Mouse (Mus musculus) spleen, adult 2 months (tissue): ENCODE data around the gene Gm20388. TPM values are rescaled to one million over a fixed set of nuclear protein-coding genes. Genes with fewer than 3 reads are reported as not detected.

Experiments
- DNase-seq, 2 experiments: peaks; one replicate each; pipeline versions ENCODE4 v3.0.0 to v3.0.0-alpha.2; 2012 to 2021; ENCODE audit warnings: low spot score in 2 of 2, low read depth in 1 of 2
- H3K27ac ChIP-seq: fragments of 200-500 bp; 2 replicates; pipeline ENCODE4 v1.5.1; 2012; ENCODE audit warnings: low read length, inconsistent platforms; ENCODE audit not compliant: insufficient read depth
- H3K27me3 ChIP-seq: fragments of 200-500 bp; 2 replicates; pipeline ENCODE4 v1.6.1; 2012; ENCODE audit warnings: mild to moderate bottlenecking, moderate library complexity, low read length, inconsistent platforms; ENCODE audit not compliant: control insufficient read depth, insufficient read depth
- H3K36me3 ChIP-seq: fragments of 200-500 bp; 2 replicates; pipeline ENCODE4 v1.6.1; 2012; ENCODE audit warnings: mild to moderate bottlenecking, low read length, inconsistent platforms; ENCODE audit not compliant: control insufficient read depth, insufficient read depth
- H3K4me1 ChIP-seq: fragments of 200-500 bp; 2 replicates; pipeline ENCODE4 v1.6.1; 2011; ENCODE audit warnings: inconsistent platforms; ENCODE audit not compliant: control insufficient read depth, insufficient read depth, insufficient read length
- H3K4me3 ChIP-seq: fragments of 200-500 bp; 2 replicates; pipeline ENCODE4 v1.5.1; 2011; ENCODE audit warnings: mild to moderate bottlenecking, inconsistent platforms; ENCODE audit not compliant: insufficient read depth, insufficient read length; ENCODE audit errors: extremely low read depth
- CTCF ChIP-seq: fragments of 200-500 bp; IDR thresholded peaks from 2 replicates; pipeline ENCODE4 v1.5.1; 2011; ENCODE audit warnings: mild to moderate bottlenecking, inconsistent platforms; ENCODE audit not compliant: insufficient read depth, insufficient read length, insufficient replicate concordance; ENCODE audit errors: extremely low read depth
- POLR2A ChIP-seq: fragments of 200-500 bp; IDR thresholded peaks from 2 replicates; pipeline ENCODE4 v1.6.1; 2011; ENCODE audit warnings: low read depth, low read length, inconsistent platforms
- WGBS: fragments of 180-500 bp; shearing (Covaris S2); methylation state at CpG from one replicate; pipeline ENCODE4 v1.1.7; 2018; 5-methylcytosine and 5-hydroxymethylcytosine counted together
- polyA plus RNA-seq: library from polyadenylated mRNA; depleted of rRNA; stranded (reverse); fragments of >200 nt; gene quantifications from 2 replicates; pipeline ENCODE4 v1.2.3, GENCODE M21; 2012

The Gm20388 gene
- polyA plus RNA-seq, 1 experiment = 26.1 TPM

DNA sequence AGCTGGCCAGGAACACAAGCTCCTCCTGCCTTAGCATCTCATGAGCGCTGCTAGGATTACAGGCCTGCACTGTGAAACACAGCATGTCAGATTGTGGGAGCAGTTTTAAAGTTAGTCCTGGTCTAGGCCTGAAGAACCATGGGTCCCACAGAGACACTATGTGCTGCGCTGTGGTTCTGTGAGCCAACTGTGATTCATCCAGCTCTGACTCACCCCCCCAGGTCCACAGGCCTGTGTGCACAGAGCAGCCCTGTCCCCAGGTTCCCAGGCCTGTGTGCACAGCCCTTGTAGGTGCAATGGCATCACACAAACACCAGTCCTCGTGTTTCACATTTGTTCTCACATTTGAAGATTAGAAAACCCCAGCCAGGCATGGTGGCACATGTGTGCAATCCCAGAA is 4420.5 kb downstream of the Gm20388 start:
- TF ChIP-seq POLR2A = no peak
- no peak for TF ChIP-seq CTCF
- H3K36me3 ChIP-seq = peaks cover 30% of the 10 kb centered on the region
- DNase-seq = no peak
- H3K4me1 ChIP-seq = no peaks in the 10 kb centered on the region
- no peak overlapping the region for H3K27ac ChIP-seq
- H3K27me3 ChIP-seq = no peaks in the 10 kb centered on the region
- H3K4me3 ChIP-seq = no peak overlapping the region
- WGBS = 90% methylated on average over 3 of the region's 3 CpGs

DNA sequence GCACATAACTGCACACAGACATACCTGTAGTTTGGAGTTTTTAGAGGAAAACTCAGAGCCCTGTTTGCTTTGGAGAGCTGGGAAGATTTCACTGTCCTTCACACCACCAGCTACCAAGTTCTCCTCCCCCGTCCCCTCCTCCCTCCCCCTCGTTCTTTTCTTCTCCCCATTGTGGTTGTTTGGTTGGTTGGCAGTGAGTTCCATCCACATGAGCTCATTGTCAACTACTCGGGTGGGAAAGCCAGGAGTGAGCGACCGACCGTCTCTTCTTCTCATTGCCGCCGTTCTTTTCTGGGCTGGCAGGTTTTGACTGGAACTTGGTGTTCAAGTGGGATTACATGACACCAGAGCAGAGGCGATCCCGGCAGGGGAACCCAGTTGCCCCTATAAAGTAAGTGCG is 4421.1 kb downstream of the Gm20388 start:
- no peak for DNase-seq
- Histone ChIP-seq H3K27me3 (no peaks in the 10 kb centered on the region), H3K27ac (no peak overlapping the region), H3K4me3 (no peak overlapping the region), H3K4me1 (no peaks in the 10 kb centered on the region), H3K36me3 (peaks cover 30% of the 10 kb centered on the region)
- TF ChIP-seq CTCF = no peak
- TF ChIP-seq POLR2A = no peak
- WGBS = 92% methylated on average over 11 of the region's 11 CpGs

DNA sequence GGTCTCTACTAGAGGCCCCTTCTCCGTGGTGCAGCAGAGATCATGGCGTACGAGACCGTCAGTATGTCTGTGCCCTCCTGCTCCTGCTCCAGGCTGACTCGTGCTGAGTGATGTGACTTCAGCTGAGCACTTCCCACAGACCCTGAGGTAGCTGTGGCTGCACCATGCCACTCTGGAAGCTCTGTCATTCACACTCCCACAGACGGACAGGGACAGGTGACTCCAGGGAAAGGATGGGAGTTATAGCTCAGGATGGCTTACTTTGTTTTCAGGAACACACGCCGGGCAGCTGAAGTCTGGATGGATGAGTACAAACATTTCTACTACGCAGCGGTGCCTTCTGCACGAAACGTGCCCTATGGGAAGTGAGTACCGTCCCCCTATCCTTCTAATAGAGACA is 4425.7 kb downstream of the Gm20388 start:
- Histone ChIP-seq H3K36me3 (peaks cover 35% of the 10 kb centered on the region), H3K27me3 (no peaks in the 10 kb centered on the region), H3K4me1 (no peaks in the 10 kb centered on the region), H3K27ac (no peak overlapping the region), H3K4me3 (no peak overlapping the region)
- TF ChIP-seq POLR2A (no peak), CTCF (no peak)
- WGBS = 94% methylated on average over 13 of the region's 13 CpGs
- no peak for DNase-seq

DNA sequence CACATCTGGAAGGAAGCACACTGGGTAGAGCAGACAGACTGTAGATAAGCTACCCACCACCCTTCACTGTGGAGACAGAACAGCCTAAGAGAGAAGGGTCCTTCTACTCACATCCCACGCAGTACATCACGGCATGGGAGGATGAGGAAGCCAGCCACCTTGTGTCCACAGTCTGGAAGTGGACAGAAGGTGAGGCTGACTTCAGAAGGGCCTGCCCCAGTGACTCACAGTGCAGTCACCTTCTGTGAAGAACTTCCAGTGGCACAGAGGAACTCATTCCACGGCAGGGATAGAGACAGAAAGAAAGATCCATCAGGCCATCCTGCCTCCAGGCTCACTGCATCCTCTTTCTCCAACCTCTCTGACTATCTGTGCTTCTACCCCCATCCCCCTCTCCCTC is 4429.1 kb downstream of the Gm20388 start:
- H3K27me3 ChIP-seq = no peaks in the 10 kb centered on the region
- TF ChIP-seq POLR2A = no peak
- no peak for TF ChIP-seq CTCF
- H3K4me3 ChIP-seq = no peak overlapping the region
- no peak for DNase-seq
- WGBS = 94% methylated on average over 3 of the region's 3 CpGs
- H3K36me3 ChIP-seq = peaks cover 39% of the 10 kb centered on the region
- H3K27ac ChIP-seq = no peak overlapping the region
- H3K4me1 ChIP-seq = no peaks in the 10 kb centered on the region

DNA sequence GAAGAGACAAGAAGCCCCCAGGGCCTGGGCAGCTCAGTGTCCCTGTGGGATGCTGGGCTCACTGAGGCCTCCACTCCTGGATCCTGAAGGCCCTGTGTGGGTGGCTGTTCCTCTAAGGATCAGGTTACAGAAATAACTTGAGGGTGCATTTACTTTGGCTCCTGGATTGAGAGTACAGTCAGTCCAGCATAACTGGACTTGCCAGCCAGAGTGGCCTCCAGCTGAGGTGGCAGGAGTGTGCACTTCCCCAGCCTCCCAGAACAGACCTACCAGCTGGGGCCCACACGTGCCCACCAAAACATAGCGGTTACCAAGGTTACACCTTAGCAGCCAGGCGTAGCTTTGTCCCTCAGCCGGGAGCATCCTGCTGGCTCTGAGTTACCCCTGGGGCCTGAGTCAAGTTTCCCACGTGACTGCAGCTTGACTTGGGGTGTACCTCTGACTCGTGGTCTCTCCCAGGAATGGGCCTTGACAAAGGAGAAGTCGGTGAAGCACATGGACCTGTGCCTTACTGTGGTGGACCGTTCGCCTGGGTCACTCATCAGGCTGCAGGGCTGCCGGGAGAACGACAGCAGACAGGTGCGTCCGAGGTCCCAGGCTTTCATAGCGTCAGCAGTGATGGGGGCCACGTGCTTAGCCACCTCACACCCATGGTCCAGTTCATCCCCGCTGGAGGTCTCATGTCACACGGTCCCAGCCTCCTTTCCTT is 4429.9 kb downstream of the Gm20388 start:
- Histone ChIP-seq H3K27me3 (no peaks in the 10 kb centered on the region), H3K36me3 (peaks cover 35% of the 10 kb centered on the region), H3K4me1 (no peaks in the 10 kb centered on the region), H3K27ac (no peak overlapping the region), H3K4me3 (no peak overlapping the region)
- 90% methylated on average over 17 of the region's 17 CpGs for WGBS
- no peak for DNase-seq
- TF ChIP-seq POLR2A (no peak), CTCF (no peak)

DNA sequence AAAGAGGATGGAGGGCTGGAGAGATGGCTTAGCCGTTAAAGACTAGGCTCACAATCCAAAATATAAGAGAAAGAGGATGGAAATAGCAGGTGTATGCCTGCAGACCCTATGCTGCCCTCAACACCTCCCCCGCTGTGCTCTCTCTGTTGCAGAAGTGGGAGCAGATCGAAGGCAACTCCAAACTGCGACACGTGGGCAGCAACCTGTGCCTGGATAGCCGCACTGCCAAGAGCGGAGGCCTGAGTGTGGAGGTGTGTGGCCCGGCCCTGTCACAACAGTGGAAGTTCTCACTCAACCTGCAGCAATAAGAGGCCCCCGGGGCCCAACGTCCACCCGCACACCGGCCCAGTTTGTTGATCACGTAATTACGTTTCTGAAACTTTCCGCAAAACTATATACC is 4432.5 kb downstream of the Gm20388 start:
- WGBS = 95% methylated on average over 15 of the region's 15 CpGs
- TF ChIP-seq POLR2A (no peak), CTCF (no peak)
- no peak for DNase-seq
- Histone ChIP-seq H3K4me1 (no peaks in the 10 kb centered on the region), H3K27me3 (no peaks in the 10 kb centered on the region), H3K27ac (no peak overlapping the region), H3K4me3 (no peak overlapping the region), H3K36me3 (peaks cover 27% of the 10 kb centered on the region)

DNA sequence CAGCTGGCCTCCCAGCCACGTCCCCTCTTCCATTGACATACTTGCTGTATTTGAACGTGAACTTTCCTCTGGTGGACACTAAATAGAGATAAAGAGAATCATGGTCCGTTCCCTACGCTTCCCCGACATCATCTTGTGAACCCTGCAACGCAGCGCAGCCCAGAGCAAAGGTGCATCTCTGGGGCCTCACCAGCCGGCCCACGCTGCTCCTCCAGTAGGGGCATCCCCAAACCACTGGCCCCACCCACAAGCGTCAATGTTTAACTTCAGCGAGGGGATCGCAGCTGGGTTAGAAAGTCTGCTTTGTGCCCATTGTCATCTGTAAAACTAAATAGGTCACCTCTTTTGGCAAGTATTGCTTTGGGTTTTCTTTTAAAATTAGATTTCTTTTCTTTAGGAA is 4433.4 kb downstream of the Gm20388 start:
- DNase-seq = no peak
- H3K27ac ChIP-seq = no peak overlapping the region
- no peaks in the 10 kb centered on the region for H3K4me1 ChIP-seq
- WGBS = 69% methylated on average over 12 of the region's 12 CpGs
- peaks cover 23% of the 10 kb centered on the region for H3K36me3 ChIP-seq
- TF ChIP-seq CTCF = no peak
- no peak for TF ChIP-seq POLR2A
- no peak overlapping the region for H3K4me3 ChIP-seq
- no peaks in the 10 kb centered on the region for H3K27me3 ChIP-seq
